Mouse (Mus musculus) adrenal gland, adult 2 months (tissue): ENCODE measurements around the gene Gm7954. TPM values are rescaled to one million over a fixed set of nuclear protein-coding genes. Genes with fewer than 3 reads are reported as not detected.
A peak's percentile ranks its signal among the peaks of the same experiment; 100 is the strongest.
"Not testable (repeated sequence)": the region's sequence is repeated elsewhere in the genome, so short reads cannot be mapped to it uniquely, and the experiment has no call there.

Experiments
- DNase-seq: peaks from one replicate; pipeline ENCODE4 v3.0.0; 2021
- long read RNA-seq: library from polyadenylated mRNA; stranded (forward); transcript quantifications from one replicate; pipeline ENCODE4 v2.0.0, GENCODE M21; 2021
- polyA plus RNA-seq: library from polyadenylated mRNA; depleted of rRNA; stranded (reverse); fragments of >200 nt; gene quantifications from 2 replicates; pipeline ENCODE4 v1.2.3, GENCODE M21; 2012; rRNA removed
- total RNA-seq, 2 experiments: library from RNA; stranded (reverse); gene quantifications; 2 replicates each; pipeline ENCODE4 v1.2.3; 2021

Gm7954 gene
- total RNA-seq (not detected), polyA plus RNA-seq (not detected in 2 replicates)
- long read RNA-seq, result 0 reads

- DNase-seq, result not testable (repeated sequence)
These were observed at the start of gene Gm7954 for GRCm38 (mm10) chr14:41453418-41453817. Gm7954 (minus strand) TSS chr14:41453518.

- DNase-seq, result not testable (repeated sequence)
These were observed 36.1 kb upstream of the Gm7954 start, which contains the start of gene Gm3486 for GRCm38 (mm10) chr14:41489385-41489784. Gm3486 (minus strand) TSS chr14:41489485.

GRCm38 (mm10) chr14:41425393-41426075, 27.8 kb downstream of the Gm7954 start:
- DNase-seq, result peak; percentile 9

- not testable (repeated sequence) for DNase-seq
These were observed 28.6 kb downstream of the Gm7954 start for GRCm38 (mm10) chr14:41424694-41425093.

GRCm38 (mm10) chr14:41408181-41408580, 45.1 kb downstream of the Gm7954 start, which contains the start of gene Gm6482:
Gm6482 (minus strand) TSS chr14:41408281.
- not testable (repeated sequence) for DNase-seq

Other genes with a start within 250 kb of the Gm7954 start
- gene Gm2832, start 174.7 kb downstream of the Gm7954 start, total RNA-seq, result not detected
- gene Gm2832, start 174.7 kb downstream of the Gm7954 start, polyA plus RNA-seq, result not detected in 2 replicates
- gene Gm5798, start 104.9 kb downstream of the Gm7954 start, total RNA-seq, result not detected
- not detected in 2 replicates for gene Gm5798, start 104.9 kb downstream of the Gm7954 start, polyA plus RNA-seq
- gene Gm7945, start 67.1 kb downstream of the Gm7954 start, total RNA-seq, result not detected
- not detected in 2 replicates for gene Gm7945, start 67.1 kb downstream of the Gm7954 start, polyA plus RNA-seq
- gene Gm6482, start 45.2 kb downstream of the Gm7954 start, total RNA-seq, result not detected
- not detected in 2 replicates for gene Gm6482, start 45.2 kb downstream of the Gm7954 start, polyA plus RNA-seq
- gene Gm3486, start 36.0 kb upstream of the Gm7954 start, total RNA-seq, result not detected
- not detected in 2 replicates for gene Gm3486, start 36.0 kb upstream of the Gm7954 start, polyA plus RNA-seq
- not detected for gene Gm7970, start 102.1 kb upstream of the Gm7954 start, total RNA-seq
- not detected in 2 replicates for gene Gm7970, start 102.1 kb upstream of the Gm7954 start, polyA plus RNA-seq
- not detected for gene 1700049E17Rik2, start 119.7 kb upstream of the Gm7954 start, total RNA-seq
- not detected in 2 replicates for gene 1700049E17Rik2, start 119.7 kb upstream of the Gm7954 start, polyA plus RNA-seq
- not detected for gene Gm3072, start 171.1 kb upstream of the Gm7954 start, total RNA-seq
- gene Gm3072, start 171.1 kb upstream of the Gm7954 start, polyA plus RNA-seq, result not detected in 2 replicates
- gene Gm3676, start 193.0 kb upstream of the Gm7954 start, total RNA-seq, result not detected
- gene Gm3676, start 193.0 kb upstream of the Gm7954 start, polyA plus RNA-seq, result not detected in 2 replicates
- gene Gm8068, start 248.4 kb upstream of the Gm7954 start, total RNA-seq, result not detected
- not detected in 2 replicates for gene Gm8068, start 248.4 kb upstream of the Gm7954 start, polyA plus RNA-seq